In genomic region chr14:102477162-102477561, GRCm38 (mm10) we compare ENCODE assay signal across 12 mouse cellular contexts.
"Had no signal": no experiment of that assay in that cellular context is flagged by ENCODE, and none has a peak within 500 bp of the region (broad histone marks: within the 10 kb centered on the region; RNA-seq: fewer than 3 reads in every experiment).

No protein-coding gene starts in this region.

- DNase-seq: retina, postnatal 1 day; right cerebral cortex, adult 18-20 months; right cerebral cortex, postnatal 14 days; right cerebral cortex, postnatal 25 days; right cerebral cortex, postnatal 4 days; spleen, adult 18-20 months; thymus, adult 18-20 months; thymus, adult 2 months; thymus, postnatal 14 days; thymus, postnatal 25 days; thymus, postnatal 36 days; thymus, postnatal 4 days had no signal
